Mouse (Mus musculus) CH12.LX (cell line): ENCODE results near the gene Parp4. TPM values are rescaled to one million over a fixed set of nuclear protein-coding genes. Genes with fewer than 3 reads are reported as not detected.

Source experiments
- DNase-seq: peaks from one replicate; pipeline ENCODE4 v3.0.0-alpha.2; 2013; ENCODE audit errors: extremely low read depth
- H3K27ac ChIP-seq: 2 replicates; pipeline ENCODE4 v1.5.1; 2012; ENCODE audit warnings: low read depth, mild to moderate bottlenecking, control low read depth, moderate library complexity; ENCODE audit not compliant: insufficient read depth
- H3K27me3 ChIP-seq: replicated peaks from 2 replicates; pipeline ENCODE3; 2012; ENCODE audit warnings: inconsistent platforms
- H3K36me3 ChIP-seq, 2 experiments: replicated peaks in 1 of 2; 2 replicates each; pipeline versions ENCODE3 to v1.6.1; 2012; ENCODE audit warnings: inconsistent platforms in 1 of 2, low read length in 1 of 2, mild to moderate bottlenecking in 1 of 2, mixed read lengths in 1 of 2, moderate library complexity in 1 of 2; ENCODE audit not compliant: control insufficient read depth in 1 of 2, insufficient read depth in 1 of 2
- H3K4me1 ChIP-seq, 2 experiments: 2 replicates each; pipeline ENCODE4 v1.6.1; 2012; ENCODE audit warnings: inconsistent platforms in 1 of 2, moderate library complexity in 1 of 2; ENCODE audit not compliant: insufficient read depth in 2 of 2, control insufficient read depth in 1 of 2
- H3K4me2 ChIP-seq: 2 replicates; pipeline ENCODE4 v1.6.1; 2012; ENCODE audit warnings: low read depth, mild to moderate bottlenecking, control low read depth; ENCODE audit not compliant: poor library complexity, insufficient read depth, severe bottlenecking
- H3K4me3 ChIP-seq, 3 experiments: fragments of 150-350 bp in 1 of 3; sonication (generic) in 1 of 3; replicated peaks in 1 of 3; 2 replicates each; pipeline versions ENCODE3 to v1.5.1; 2011 to 2012; ENCODE audit warnings: low read depth in 2 of 3, low read length in 2 of 3, mild to moderate bottlenecking in 2 of 3, moderate library complexity in 2 of 3, control low read depth in 1 of 3, improper control_type of control experiment in 1 of 3, inconsistent platforms in 1 of 3, mixed read lengths in 1 of 3; ENCODE audit not compliant: poor library complexity in 1 of 3
- H3K79me2 ChIP-seq: replicated peaks from 2 replicates; pipeline ENCODE4 v1.6.1; 2012; ENCODE audit warnings: mild to moderate bottlenecking, moderate library complexity; ENCODE audit not compliant: control insufficient read depth, poor library complexity, insufficient read depth, severe bottlenecking; ENCODE audit errors: extremely low read depth
- H3K9ac ChIP-seq: 2 replicates; pipeline ENCODE4 v1.6.1; 2012; ENCODE audit warnings: low read depth, mild to moderate bottlenecking, control low read depth, moderate library complexity; ENCODE audit not compliant: insufficient read depth
- H3K9me3 ChIP-seq: replicated peaks from 2 replicates; pipeline ENCODE3; 2012; ENCODE audit warnings: low read length, inconsistent platforms, mixed read lengths
- BHLHE40 ChIP-seq: IDR thresholded peaks from 2 replicates; pipeline ENCODE4 v1.6.1; 2011; ENCODE audit warnings: mild to moderate bottlenecking, low read depth, low read length, improper control_type of control experiment
- CHD1 ChIP-seq: IDR thresholded peaks from 2 replicates; pipeline ENCODE4 v1.6.1; 2012; ENCODE audit warnings: low read depth, low read length, improper control_type of control experiment, inconsistent platforms
- CTCF ChIP-seq, 2 experiments: IDR thresholded peaks in 1 of 2; conservative IDR thresholded peaks in 1 of 2; 2 replicates each; pipeline ENCODE4 v1.5.1; 2011 to 2012; ENCODE audit warnings: low read depth in 2 of 2, low read length in 2 of 2, improper control_type of control experiment in 1 of 2, inconsistent platforms in 1 of 2, mild to moderate bottlenecking in 1 of 2, moderate library complexity in 1 of 2
- GABPA ChIP-seq: IDR thresholded peaks from 2 replicates; pipeline ENCODE4 v1.6.1; 2012; ENCODE audit warnings: low read depth, low read length, improper control_type of control experiment, inconsistent platforms; ENCODE audit not compliant: insufficient replicate concordance
- HCFC1 ChIP-seq: IDR thresholded peaks from 2 replicates; pipeline ENCODE4 v1.6.1; 2012; ENCODE audit warnings: low read depth, mild to moderate bottlenecking, inconsistent platforms, low read length, improper control_type of control experiment
- IRF4 ChIP-seq: IDR thresholded peaks from 2 replicates; pipeline ENCODE4 v1.6.1; 2014; ENCODE audit warnings: low read depth, mild to moderate bottlenecking, inconsistent platforms, low read length, improper control_type of control experiment
- JUN ChIP-seq: IDR thresholded peaks from 2 replicates; pipeline ENCODE4 v1.6.1; 2011; ENCODE audit warnings: low read depth, mild to moderate bottlenecking, low read length, improper control_type of control experiment, moderate library complexity; ENCODE audit not compliant: insufficient read depth
- MAFK ChIP-seq: IDR thresholded peaks from 2 replicates; pipeline ENCODE4 v1.6.1; 2011; ENCODE audit warnings: low read length, improper control_type of control experiment; ENCODE audit not compliant: insufficient replicate concordance
- MAZ ChIP-seq: IDR thresholded peaks from 2 replicates; pipeline ENCODE4 v1.6.1; 2012; ENCODE audit warnings: low read depth, mild to moderate bottlenecking, inconsistent platforms, low read length, improper control_type of control experiment, moderate library complexity
- MEF2A ChIP-seq: IDR thresholded peaks from 2 replicates; pipeline ENCODE4 v1.6.1; 2014; ENCODE audit warnings: low read depth, mild to moderate bottlenecking, inconsistent platforms, low read length, improper control_type of control experiment, borderline replicate concordance
- MXI1 ChIP-seq: IDR thresholded peaks from 2 replicates; pipeline ENCODE4 v1.6.1; 2011; ENCODE audit warnings: mild to moderate bottlenecking, low read depth, low read length, improper control_type of control experiment
- MYC ChIP-seq: IDR thresholded peaks from 2 replicates; pipeline ENCODE4 v1.6.1; 2011; ENCODE audit warnings: low read depth, mild to moderate bottlenecking, improper control_type of control experiment, low read length
- NELFE ChIP-seq: IDR thresholded peaks from 2 replicates; pipeline ENCODE4 v1.6.1; 2011; ENCODE audit warnings: low read depth, low read length, improper control_type of control experiment
- NRF1 ChIP-seq: IDR thresholded peaks from 2 replicates; pipeline ENCODE4 v1.6.1; 2014; ENCODE audit warnings: low read depth, mild to moderate bottlenecking, inconsistent platforms, low read length, improper control_type of control experiment, moderate library complexity
- POLR2A ChIP-seq: IDR thresholded peaks from 2 replicates; pipeline ENCODE4 v1.6.1; 2011; ENCODE audit warnings: low read depth, mild to moderate bottlenecking, improper control_type of control experiment, low read length
- RAD21 ChIP-seq: IDR thresholded peaks from 2 replicates; pipeline ENCODE4 v1.6.1; 2011; ENCODE audit warnings: low read depth, mild to moderate bottlenecking, low read length, improper control_type of control experiment, moderate library complexity
- RCOR1 ChIP-seq: conservative IDR thresholded peaks from 2 replicates; pipeline ENCODE4 v1.6.1; 2012; ENCODE audit warnings: low read depth, mild to moderate bottlenecking, inconsistent platforms, low read length, improper control_type of control experiment
- SIN3A ChIP-seq: IDR thresholded peaks from 2 replicates; pipeline ENCODE4 v1.6.1; 2012; ENCODE audit warnings: low read length, improper control_type of control experiment, inconsistent platforms
- USF1 ChIP-seq: IDR thresholded peaks from 2 replicates; pipeline ENCODE4 v1.6.1; 2014; ENCODE audit warnings: low read depth, mild to moderate bottlenecking, inconsistent platforms, low read length, improper control_type of control experiment
- ZC3H11A ChIP-seq: IDR thresholded peaks from 2 replicates; pipeline ENCODE4 v1.6.1; 2012; ENCODE audit warnings: low read depth, mild to moderate bottlenecking, inconsistent platforms, low read length, improper control_type of control experiment
- ZMIZ1 ChIP-seq: IDR thresholded peaks from 2 replicates; pipeline ENCODE4 v1.6.1; 2012; ENCODE audit warnings: low read depth, mild to moderate bottlenecking, inconsistent platforms, low read length, improper control_type of control experiment
- dilution Hi-C: fragments of 300-500 bp; cut with MboI; formaldehyde crosslinking; loops from 2 replicates; pipeline ENCODE4 v1.14.3; 2020; ENCODE audit warnings: low sequenced_read_pairs; ENCODE audit not compliant: extremely low pct_unique_long_range_greater_than_20kb, extremely low pct_ligation_motif_present
- in situ Hi-C: fragments of 300-500 bp; cut with MboI; formaldehyde crosslinking; loops from 3 replicates; pipeline ENCODE4 v1.14.3; 2019; ENCODE audit warnings: low sequenced_read_pairs, low pct_ligation_motif_present, low pct_unique_long_range_greater_than_20kb, mixed read lengths
- polyA plus RNA-seq: library from polyadenylated mRNA; unstranded; fragments of >175 nt; gene quantifications from 2 replicates; pipeline ENCODE4 v1.2.1, GENCODE M21; 2012; ENCODE audit warnings: low read depth; ENCODE audit not compliant: insufficient read length
- total RNA-seq, 2 experiments: library from RNA; depleted of rRNA; stranded (reverse); fragments of 300-350 nt in 1 of 2; fragments of >200 nt in 1 of 2; gene quantifications; 2 replicates each; pipeline ENCODE4 v1.2.3; 2012 to 2014

The Parp4 gene
- total and polyA plus RNA-seq, 3 experiments, result 6.1 to 13.0 (median 10.2) TPM

- no peaks in the 10 kb centered on the region for H3K27me3 ChIP-seq
- no peak for DNase-seq
- peaks cover 51 to 85% of the 10 kb centered on the region in 2 experiments for H3K36me3 ChIP-seq
- dilution Hi-C loops (no loop called here), in situ Hi-C loops (no loop called here)
- H3K4me3 ChIP-seq, result no peak overlapping the region
- H3K4me2 ChIP-seq, result no peak overlapping the region
- no peak overlapping the region for H3K9ac ChIP-seq
- TF ChIP-seq NELFE, result no peak
- TF ChIP-seq RAD21, result no peak
- no peak for TF ChIP-seq ZC3H11A
- no peak for TF ChIP-seq IRF4
- TF ChIP-seq JUN, result no peak
- TF ChIP-seq MYC, result no peak
- no peak for TF ChIP-seq USF1
- no peak for TF ChIP-seq RCOR1
- no peak for TF ChIP-seq MAZ
- TF ChIP-seq MEF2A, result no peak
- no peak for TF ChIP-seq CHD1
- no peak for TF ChIP-seq NRF1
- no peak for TF ChIP-seq CTCF (conservative IDR thresholded peaks at IDR 0.05 in 1 of 2, IDR thresholded peaks at IDR 0.05 in 1 of 2; ENCODE audit: low read depth in 2 of 2, low read length in 2 of 2)
- no peak for TF ChIP-seq POLR2A
- TF ChIP-seq MXI1, result no peak
- TF ChIP-seq GABPA, result no peak
- no peak for TF ChIP-seq HCFC1
- no peak for TF ChIP-seq BHLHE40
- TF ChIP-seq SIN3A, result no peak
- no peaks in the 10 kb centered on the region; the same call in 1 of the 2 replicates for H3K79me2 ChIP-seq
- H3K27ac ChIP-seq, result no peak overlapping the region
- no peaks in the 10 kb centered on the region for H3K9me3 ChIP-seq
- peaks cover 0 to 9% of the 10 kb centered on the region in 2 experiments; a peak in 2 of 4 replicates for H3K4me1 ChIP-seq
Observed at GRCm38 (mm10) chr14:56685426-56685825, 110.0 kb downstream of the Parp4 start.

DNA sequence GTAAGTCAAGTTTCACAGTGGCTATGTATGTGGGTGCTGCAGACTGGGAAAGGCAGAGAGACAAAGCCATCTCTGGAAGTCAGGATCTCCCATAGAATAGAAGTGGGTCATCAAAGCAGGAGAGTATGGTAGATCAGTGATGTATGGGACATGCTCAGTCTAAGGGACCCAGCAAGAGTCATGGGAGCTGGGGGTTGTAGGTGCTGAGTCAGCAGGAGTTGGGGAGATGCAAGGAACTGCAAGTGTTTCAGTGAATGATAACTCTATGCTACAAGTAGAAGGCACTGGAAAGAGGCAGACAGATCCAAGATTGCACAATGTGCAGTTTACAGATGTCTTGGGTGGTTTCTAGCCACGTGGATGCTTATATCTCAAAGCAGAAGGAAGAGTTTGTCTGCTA is 113.7 kb downstream of the Parp4 start:
- Histone ChIP-seq H3K36me3 (peaks cover 65 to 94% of the 10 kb centered on the region in 2 experiments), H3K4me1 (peaks cover 0 to 9% of the 10 kb centered on the region in 2 experiments; a peak in 2 of 4 replicates), H3K27ac (no peak overlapping the region), H3K79me2 (no peaks in the 10 kb centered on the region), H3K4me2 (no peak overlapping the region), H3K9ac (no peak overlapping the region), H3K9me3 (no peaks in the 10 kb centered on the region), H3K27me3 (no peaks in the 10 kb centered on the region), H3K4me3 (no peak overlapping the region)
- DNase-seq, result no peak
- dilution Hi-C loops (no loop called here), in situ Hi-C loops (no loop called here)
- TF ChIP-seq MAFK (peak; percentile 65), ZMIZ1 (no peak)
